Mouse (Mus musculus) hindbrain, embryonic 15.5 days (tissue): ENCODE measurements at regions not wholly inside any gene's neighbourhood (a gene's known extent, or its start where the extent isn't known, plus 50 kb on each side); places are given as distances from the start of the nearest gene placed in this dataset.

Experiments
- ATAC-seq: fragments of 200-750 bp; cut with Nextera tagmentation; 2 replicates; pipeline ENCODE4 v1.8.0; 2017; ENCODE audit warnings: low read depth, moderate number of reproducible peaks, moderate TSS enrichment; ENCODE audit not compliant: low FRiP score
- H3K27ac ChIP-seq: fragments of 300-500 bp; sonication (generic); replicated peaks from 2 replicates; pipeline ENCODE4 v1.5.1; 2015; ENCODE audit warnings: mild to moderate bottlenecking, inconsistent platforms
- H3K27me3 ChIP-seq: fragments of 300-500 bp; sonication (generic); 2 replicates; pipeline ENCODE4 v1.6.1; 2015; ENCODE audit warnings: control low read depth, inconsistent platforms
- H3K36me3 ChIP-seq: fragments of 300-500 bp; sonication (generic); 2 replicates; pipeline ENCODE4 v1.6.1; 2015; ENCODE audit warnings: control low read depth, inconsistent platforms
- H3K4me1 ChIP-seq: fragments of 300-500 bp; sonication (generic); replicated peaks from 2 replicates; pipeline ENCODE4 v1.6.1; 2015; ENCODE audit warnings: control low read depth, inconsistent platforms
- H3K4me2 ChIP-seq: fragments of 300-500 bp; sonication (generic); 2 replicates; pipeline ENCODE4 v1.6.1; 2015; ENCODE audit warnings: moderate library complexity, mild to moderate bottlenecking, inconsistent platforms
- H3K4me3 ChIP-seq: fragments of 300-500 bp; sonication (generic); 2 replicates; pipeline ENCODE4 v1.5.1; 2015; ENCODE audit warnings: mild to moderate bottlenecking, inconsistent platforms
- H3K9ac ChIP-seq: fragments of 300-500 bp; sonication (generic); 2 replicates; pipeline ENCODE4 v1.6.1; 2015; ENCODE audit warnings: inconsistent platforms
- H3K9me3 ChIP-seq: fragments of 300-500 bp; sonication (generic); 2 replicates; pipeline ENCODE4 v1.6.1; 2016; ENCODE audit warnings: control low read depth, inconsistent platforms
- WGBS: fragments of 180-500 bp; shearing (Covaris S2); methylation state at CpG from one replicate; pipeline ENCODE4 v1.1.7; 2015; 5-methylcytosine and 5-hydroxymethylcytosine counted together

DNA sequence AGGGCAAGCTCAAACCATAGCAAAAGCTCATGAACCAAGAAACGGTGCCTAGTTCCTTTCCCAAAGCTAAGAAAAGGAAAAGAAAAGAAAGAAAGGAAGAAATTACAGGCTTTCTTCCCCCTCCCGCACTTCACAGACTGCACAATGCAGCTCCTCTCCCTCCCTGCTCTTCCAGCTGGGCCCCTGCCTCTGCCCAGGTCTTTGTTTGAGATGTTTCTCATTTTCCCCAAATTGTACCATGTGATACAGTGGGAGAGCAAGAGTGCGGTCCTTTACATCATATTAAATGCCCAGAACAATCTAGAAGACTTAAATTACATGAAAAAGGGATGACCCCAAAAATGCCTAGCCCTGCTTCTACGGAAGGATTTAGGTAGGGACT is 112.9 kb upstream of the Dapk1 start:
- H3K4me2 ChIP-seq = no peak overlapping the region
- H3K9me3 ChIP-seq = no peaks in the 10 kb centered on the region
- no peak overlapping the region for H3K27ac ChIP-seq
- H3K9ac ChIP-seq = no peak overlapping the region
- ATAC-seq = no peak
- H3K36me3 ChIP-seq = no peaks in the 10 kb centered on the region
- WGBS = 44% methylated on average over 4 of the region's 4 CpGs
- H3K27me3 ChIP-seq = no peaks in the 10 kb centered on the region
- H3K4me1 ChIP-seq = peaks cover 13% of the 10 kb centered on the region
- no peak overlapping the region for H3K4me3 ChIP-seq

DNA sequence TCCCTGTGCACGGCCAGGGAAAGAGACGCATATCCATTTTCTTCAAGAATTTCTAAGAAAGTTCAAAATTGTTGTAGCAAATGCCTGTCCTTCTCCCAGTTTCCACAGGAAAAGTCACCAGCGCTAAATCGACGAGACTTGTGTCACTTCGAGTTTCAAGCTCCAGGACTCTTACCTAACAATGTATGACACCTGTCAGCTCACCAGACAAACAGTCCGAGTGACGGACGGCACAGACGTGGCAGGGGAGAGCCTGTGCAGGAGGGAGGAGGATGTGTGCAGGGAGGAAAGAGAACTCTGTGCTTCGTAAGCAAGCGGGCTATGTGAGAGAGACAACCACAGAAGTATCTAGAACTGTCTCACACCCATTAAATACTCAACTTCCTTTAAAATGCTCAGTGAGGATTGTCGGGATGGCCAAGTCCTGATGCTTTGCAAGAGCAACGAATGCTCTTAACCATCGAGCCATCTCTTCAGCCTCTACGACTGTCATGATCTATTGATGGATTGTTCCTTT is 109.7 kb upstream of the Dapk1 start:
- no peak overlapping the region for H3K4me3 ChIP-seq
- WGBS = 88% methylated on average over 16 of the region's 16 CpGs
- no peaks in the 10 kb centered on the region for H3K27me3 ChIP-seq
- H3K9ac ChIP-seq = no peak overlapping the region
- H3K36me3 ChIP-seq = no peaks in the 10 kb centered on the region
- H3K27ac ChIP-seq = no peak overlapping the region
- ATAC-seq = no peak
- H3K4me2 ChIP-seq = no peak overlapping the region
- H3K9me3 ChIP-seq = no peaks in the 10 kb centered on the region
- H3K4me1 ChIP-seq = peaks cover 9% of the 10 kb centered on the region

DNA sequence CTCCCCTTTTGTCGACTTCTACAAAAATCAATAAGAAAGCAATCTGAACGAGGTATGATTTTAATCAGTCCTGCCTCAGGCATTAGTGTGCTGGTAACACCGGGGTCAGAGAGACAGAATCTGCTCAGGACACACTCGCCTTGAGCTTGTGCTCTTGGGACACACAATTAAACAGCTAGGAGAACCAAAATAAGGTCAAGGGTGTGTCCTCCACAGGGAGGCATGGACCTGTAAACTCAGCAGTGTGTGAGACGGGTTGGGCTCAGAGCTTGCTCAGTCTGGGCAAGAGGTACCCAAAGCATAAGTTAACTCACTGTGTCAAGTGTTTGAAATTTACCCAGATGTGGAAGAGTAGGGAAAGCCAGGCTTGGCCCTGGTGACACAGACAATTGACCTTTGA is 107.9 kb upstream of the Dapk1 start:
- Histone ChIP-seq H3K4me3 (no peak overlapping the region), H3K36me3 (no peaks in the 10 kb centered on the region), H3K27me3 (no peaks in the 10 kb centered on the region), H3K27ac (no peak overlapping the region), H3K9ac (no peak overlapping the region), H3K4me2 (no peak overlapping the region), H3K9me3 (no peaks in the 10 kb centered on the region), H3K4me1 (peaks cover 4% of the 10 kb centered on the region; the same call in 1 of the 2 replicates)
- no peak for ATAC-seq
- 71% methylated on average over 5 of the region's 5 CpGs for WGBS

DNA sequence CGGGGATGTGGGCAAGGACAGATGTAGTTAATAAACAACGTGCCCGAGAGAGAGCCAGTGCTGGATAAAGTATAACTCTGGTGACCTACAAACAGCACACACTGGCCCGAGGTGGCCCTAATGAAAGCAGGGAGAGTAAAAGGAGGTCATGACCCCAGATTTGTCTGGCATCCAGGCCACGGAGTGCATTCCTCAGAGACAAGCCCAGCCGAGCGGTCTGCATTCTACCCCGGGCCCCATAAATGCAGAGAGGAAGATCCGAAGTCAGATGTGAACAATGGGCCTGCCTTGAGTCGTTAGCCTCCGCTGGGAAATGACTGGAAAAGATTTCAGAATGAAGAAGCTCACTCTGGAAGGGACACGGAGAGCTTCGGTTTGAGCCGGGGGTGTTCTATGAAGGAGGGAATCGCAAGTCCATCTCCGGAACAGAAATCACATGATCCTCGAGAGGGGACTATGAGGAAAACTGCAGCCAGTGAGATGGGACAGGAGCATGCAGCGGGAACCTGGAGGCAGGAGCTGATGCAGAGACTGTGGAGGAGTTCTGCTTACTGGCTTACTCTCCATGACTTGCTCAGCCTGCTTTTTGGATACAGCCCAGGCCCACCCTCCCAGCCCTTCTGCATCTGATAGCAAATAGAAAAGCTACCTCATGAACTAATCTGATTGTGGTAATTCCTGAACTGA is 103.9 kb upstream of the Dapk1 start:
- Histone ChIP-seq H3K27me3 (no peaks in the 10 kb centered on the region), H3K9ac (no peak overlapping the region), H3K4me2 (no peak overlapping the region), H3K27ac (no peak overlapping the region), H3K36me3 (no peaks in the 10 kb centered on the region), H3K4me3 (no peak overlapping the region), H3K4me1 (no peaks in the 10 kb centered on the region; the same call in 1 of the 2 replicates), H3K9me3 (no peaks in the 10 kb centered on the region)
- no peak for ATAC-seq
- WGBS = 17% methylated on average over 18 of the region's 18 CpGs

DNA sequence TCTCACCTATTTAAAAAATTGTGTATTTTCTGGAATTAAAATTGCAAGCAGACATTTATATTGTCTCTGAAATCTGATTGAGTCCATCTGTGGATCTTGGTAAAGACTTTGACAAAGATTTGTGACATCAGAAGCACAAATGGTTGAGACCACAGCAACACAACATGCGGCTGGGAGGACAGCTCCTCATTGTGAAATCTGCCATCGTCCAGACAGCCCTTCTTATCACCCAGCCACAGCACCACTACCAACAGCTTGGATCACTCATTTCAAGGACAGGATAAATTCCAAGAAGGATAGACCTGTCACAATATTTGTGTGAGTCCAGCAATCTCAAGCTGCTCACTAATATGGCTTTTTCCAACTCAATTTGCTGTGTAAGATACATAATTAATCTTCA is 97.6 kb upstream of the Dapk1 start:
- no peaks in the 10 kb centered on the region for H3K4me1 ChIP-seq
- H3K9ac ChIP-seq = no peak overlapping the region
- H3K4me2 ChIP-seq = no peak overlapping the region
- 93% methylated on average over 2 of the region's 2 CpGs for WGBS
- no peaks in the 10 kb centered on the region for H3K27me3 ChIP-seq
- no peaks in the 10 kb centered on the region for H3K36me3 ChIP-seq
- H3K4me3 ChIP-seq = no peak overlapping the region
- no peak for ATAC-seq
- no peak overlapping the region for H3K27ac ChIP-seq
- H3K9me3 ChIP-seq = no peaks in the 10 kb centered on the region

DNA sequence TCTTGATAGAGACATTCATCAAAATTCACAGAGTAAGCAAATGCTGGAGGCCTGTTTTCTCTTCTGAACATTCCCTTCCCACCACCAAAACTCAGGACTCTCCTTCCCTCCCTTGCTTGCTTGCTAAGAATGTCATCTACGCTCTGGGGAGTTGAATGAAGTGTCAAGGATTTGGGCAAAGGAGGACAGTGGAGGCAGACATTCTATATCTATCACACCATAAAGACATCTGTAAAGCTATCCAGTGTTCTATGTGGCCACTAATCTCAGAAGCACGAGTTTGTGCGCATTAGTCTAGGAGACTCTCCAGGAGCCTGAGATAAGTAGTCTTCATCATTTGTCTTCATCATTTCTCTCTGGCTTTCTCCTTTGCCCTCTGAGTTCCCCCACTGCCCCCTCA is 94.1 kb upstream of the Dapk1 start:
- H3K27ac ChIP-seq = no peak overlapping the region
- H3K36me3 ChIP-seq = no peaks in the 10 kb centered on the region
- H3K9ac ChIP-seq = no peak overlapping the region
- 85% methylated on average over 3 of the region's 3 CpGs for WGBS
- ATAC-seq = no peak
- no peaks in the 10 kb centered on the region for H3K4me1 ChIP-seq
- H3K9me3 ChIP-seq = no peaks in the 10 kb centered on the region
- H3K4me3 ChIP-seq = no peak overlapping the region
- no peak overlapping the region for H3K4me2 ChIP-seq
- no peaks in the 10 kb centered on the region for H3K27me3 ChIP-seq

DNA sequence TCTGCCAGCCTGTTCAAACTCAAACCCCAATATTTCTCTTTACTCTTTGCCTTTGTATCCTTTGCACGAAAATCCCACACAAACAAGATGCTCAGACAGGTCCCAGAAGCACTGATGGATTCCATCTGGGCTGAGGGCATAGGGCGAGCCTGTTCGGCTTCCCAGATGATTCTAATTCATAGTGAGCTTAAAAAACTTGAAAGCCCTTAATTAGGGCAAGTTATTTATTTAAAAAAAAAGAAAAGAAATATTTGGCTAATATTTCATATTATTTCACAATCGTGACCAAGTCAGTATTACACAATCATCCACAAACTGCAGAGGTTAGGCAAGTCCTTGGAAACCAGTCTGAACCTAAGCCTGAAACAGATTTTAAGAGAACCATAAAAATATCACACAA is 93.7 kb upstream of the Dapk1 start:
- no peaks in the 10 kb centered on the region for H3K9me3 ChIP-seq
- no peak overlapping the region for H3K9ac ChIP-seq
- no peaks in the 10 kb centered on the region for H3K27me3 ChIP-seq
- H3K4me2 ChIP-seq = no peak overlapping the region
- WGBS = 82% methylated on average over 4 of the region's 4 CpGs
- no peak overlapping the region for H3K27ac ChIP-seq
- no peaks in the 10 kb centered on the region for H3K36me3 ChIP-seq
- H3K4me3 ChIP-seq = no peak overlapping the region
- ATAC-seq = no peak
- H3K4me1 ChIP-seq = no peaks in the 10 kb centered on the region

DNA sequence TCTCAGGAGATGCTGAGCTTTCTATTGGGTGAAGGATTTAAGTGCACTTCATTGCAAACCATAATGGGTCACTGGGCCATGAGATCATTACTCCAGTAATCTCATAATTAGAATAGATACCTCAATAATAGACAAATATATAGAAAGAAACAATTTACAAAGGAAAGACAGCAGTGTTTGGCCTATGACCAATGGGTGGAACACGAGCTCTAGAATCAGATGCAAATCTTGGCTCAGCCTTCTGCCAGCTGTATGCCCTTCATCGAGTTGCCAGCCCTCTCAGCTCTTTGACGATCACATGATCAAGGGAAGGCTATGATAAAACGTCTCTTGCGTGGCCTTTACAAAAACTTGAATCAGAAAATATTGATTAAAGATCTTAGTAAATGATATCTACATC is 92.9 kb upstream of the Dapk1 start:
- Histone ChIP-seq H3K4me2 (no peak overlapping the region), H3K27me3 (no peaks in the 10 kb centered on the region), H3K9me3 (no peaks in the 10 kb centered on the region), H3K4me1 (no peaks in the 10 kb centered on the region), H3K9ac (no peak overlapping the region), H3K4me3 (no peak overlapping the region), H3K27ac (no peak overlapping the region), H3K36me3 (no peaks in the 10 kb centered on the region)
- no peak for ATAC-seq
- 81% methylated on average over 5 of the region's 5 CpGs for WGBS

DNA sequence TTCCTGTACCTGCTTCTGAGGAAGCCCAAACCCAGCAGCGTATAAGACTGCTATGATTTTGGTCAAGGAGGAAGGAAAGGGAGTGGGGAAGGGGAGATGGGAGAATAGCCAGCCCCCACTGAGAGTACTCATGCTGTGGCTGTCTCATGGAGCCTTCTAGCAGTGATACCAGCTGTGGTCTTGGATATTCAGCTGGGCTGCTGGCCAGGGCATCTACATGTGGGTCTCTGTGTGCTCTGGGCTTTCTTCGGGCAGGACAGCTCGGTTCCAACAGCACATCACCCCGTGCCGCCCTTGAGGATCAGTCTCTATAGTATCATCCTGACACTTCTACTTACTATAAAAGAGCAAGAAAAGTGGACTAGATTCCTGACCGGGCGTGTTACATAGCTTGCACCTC is 90.6 kb upstream of the Dapk1 start:
- ATAC-seq = no peak
- no peak overlapping the region for H3K4me2 ChIP-seq
- H3K9me3 ChIP-seq = no peaks in the 10 kb centered on the region
- no peak overlapping the region for H3K27ac ChIP-seq
- H3K4me1 ChIP-seq = no peaks in the 10 kb centered on the region
- H3K27me3 ChIP-seq = no peaks in the 10 kb centered on the region
- H3K4me3 ChIP-seq = no peak overlapping the region
- H3K36me3 ChIP-seq = no peaks in the 10 kb centered on the region
- no peak overlapping the region for H3K9ac ChIP-seq
- 88% methylated on average over 7 of the region's 7 CpGs for WGBS

DNA sequence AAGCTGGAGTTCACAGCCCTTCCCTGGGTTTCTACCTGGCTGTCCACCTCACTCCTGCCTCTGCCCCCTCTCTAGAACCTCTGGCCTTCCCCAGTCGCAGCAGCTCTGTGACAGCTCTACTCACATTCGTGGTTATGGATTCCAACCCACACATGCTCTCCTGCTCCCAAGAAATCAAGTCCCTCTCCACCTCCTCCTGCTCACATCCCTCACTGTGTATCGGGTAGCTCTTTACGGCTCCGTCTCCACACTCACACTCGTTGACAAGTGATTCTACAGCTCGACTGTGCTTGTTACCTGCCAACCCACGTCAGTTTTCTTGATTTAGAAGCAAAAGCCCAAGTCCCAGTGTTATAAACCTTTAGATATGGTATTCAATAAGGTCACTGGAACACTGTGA is 90.1 kb upstream of the Dapk1 start:
- Histone ChIP-seq H3K36me3 (no peaks in the 10 kb centered on the region), H3K9ac (no peak overlapping the region), H3K9me3 (no peaks in the 10 kb centered on the region), H3K4me2 (no peak overlapping the region), H3K4me1 (no peaks in the 10 kb centered on the region), H3K27ac (no peak overlapping the region), H3K27me3 (no peaks in the 10 kb centered on the region), H3K4me3 (no peak overlapping the region)
- 93% methylated on average over 8 of the region's 8 CpGs for WGBS
- no peak for ATAC-seq

DNA sequence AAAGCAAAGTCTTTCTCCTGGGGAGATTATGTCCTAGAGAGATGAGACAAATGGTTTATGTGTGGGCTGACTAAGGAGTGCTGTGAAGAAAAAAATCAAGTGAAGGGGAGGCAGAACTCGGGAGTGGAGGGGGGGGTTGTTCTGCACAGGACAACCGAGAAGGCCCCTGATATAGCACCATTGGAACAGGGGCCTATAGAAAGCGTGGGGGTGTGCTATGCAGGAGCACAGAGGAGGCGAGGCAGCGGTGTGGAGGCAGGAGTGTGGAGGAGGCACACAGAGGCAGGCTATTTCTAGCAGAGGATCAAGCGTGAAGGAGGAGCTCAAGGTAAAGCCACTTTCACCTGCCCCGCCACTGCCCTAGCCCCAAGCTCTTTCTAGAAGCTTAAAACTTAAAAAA is 88.0 kb upstream of the Dapk1 start:
- Histone ChIP-seq H3K4me1 (no peaks in the 10 kb centered on the region), H3K4me2 (no peak overlapping the region), H3K4me3 (no peak overlapping the region), H3K9me3 (no peaks in the 10 kb centered on the region), H3K9ac (no peak overlapping the region), H3K27ac (no peak overlapping the region), H3K36me3 (no peaks in the 10 kb centered on the region), H3K27me3 (no peaks in the 10 kb centered on the region)
- WGBS = 58% methylated on average over 7 of the region's 7 CpGs
- no peak for ATAC-seq

DNA sequence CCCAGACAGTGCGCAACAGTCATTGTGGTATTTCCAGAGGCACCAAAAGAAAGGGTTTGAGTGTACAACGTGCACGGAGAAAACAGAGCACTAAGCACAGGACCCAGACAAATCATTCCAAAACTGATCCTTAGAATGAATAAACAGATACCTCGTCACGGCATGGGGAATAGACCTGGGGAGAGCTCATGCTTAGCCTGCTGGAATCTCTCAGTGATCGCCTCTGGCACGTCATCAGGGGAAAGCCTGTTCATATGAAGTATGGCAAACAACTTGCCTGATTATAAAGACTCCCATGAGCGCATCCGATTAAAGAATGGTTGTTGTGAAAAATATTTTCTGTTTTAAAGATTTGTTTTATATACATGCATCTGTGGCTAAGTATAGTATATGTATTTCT is 86.9 kb upstream of the Dapk1 start:
- Histone ChIP-seq H3K4me2 (no peak overlapping the region), H3K27ac (no peak overlapping the region), H3K9ac (no peak overlapping the region), H3K4me1 (no peaks in the 10 kb centered on the region), H3K9me3 (no peaks in the 10 kb centered on the region), H3K4me3 (no peak overlapping the region), H3K27me3 (no peaks in the 10 kb centered on the region), H3K36me3 (no peaks in the 10 kb centered on the region)
- no peak for ATAC-seq
- 93% methylated on average over 9 of the region's 9 CpGs for WGBS

DNA sequence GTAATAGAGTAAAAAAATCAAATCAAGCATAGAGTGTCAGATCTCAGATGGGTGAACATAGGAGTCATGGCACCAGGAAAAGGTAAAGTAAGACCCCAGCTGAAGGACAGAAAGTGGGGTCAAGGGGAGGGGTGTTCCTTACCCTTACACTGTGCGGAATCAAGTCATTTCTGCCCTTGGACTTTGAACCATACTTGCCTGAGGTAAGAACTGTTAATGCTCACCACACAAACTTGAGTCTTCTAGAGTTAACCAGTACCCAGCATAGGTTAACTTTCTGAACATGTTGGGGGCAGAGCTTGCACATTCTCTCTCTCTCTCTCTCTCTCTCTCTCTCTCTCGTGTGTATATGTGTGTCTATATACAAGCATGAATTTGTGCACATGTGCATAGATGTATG is 83.7 kb upstream of the Dapk1 start:
- Histone ChIP-seq H3K27me3 (no peaks in the 10 kb centered on the region), H3K4me1 (no peaks in the 10 kb centered on the region), H3K36me3 (no peaks in the 10 kb centered on the region), H3K4me2 (no peak overlapping the region), H3K27ac (no peak overlapping the region), H3K9ac (no peak overlapping the region), H3K4me3 (no peak overlapping the region), H3K9me3 (no peaks in the 10 kb centered on the region)
- WGBS = 85% methylated on average over 2 of the region's 2 CpGs
- no peak for ATAC-seq
